Mouse (Mus musculus): ENCODE measurements at regions not wholly inside any gene's neighbourhood (a gene's known extent, or its start where the extent isn't known, plus 50 kb on each side); places are given as distances from the start of the nearest gene placed in this dataset.

- no peaks in the 10 kb centered on the region for H3K36me3 ChIP-seq (ENCODE audit: control insufficient read depth, insufficient read depth, low read length)
- peak overlapping the region; percentile 84 for H3K4me3 ChIP-seq (ENCODE audit: control insufficient read depth, low read depth, low read length)
- no peaks in the 10 kb centered on the region for H3K27me3 ChIP-seq (ENCODE audit: control insufficient read depth, insufficient read depth, low read length)
- peak overlapping the region; percentile 23; the same call in 1 of the 2 replicates for H3K27ac ChIP-seq (ENCODE audit: control insufficient read depth, insufficient read depth, low read depth, low read length)
- H3K4me1 ChIP-seq (ENCODE audit: control insufficient read depth, insufficient read depth, low read length), result peaks cover 19% of the 10 kb centered on the region
- no peak for TF ChIP-seq CTCF (IDR thresholded peaks at IDR 0.05; ENCODE audit: control insufficient read depth, insufficient read depth, insufficient replicate concordance, low read depth, low read length)
- no peak for TF ChIP-seq POLR2A (IDR thresholded peaks at IDR 0.05; ENCODE audit: control insufficient read depth, low read depth, low read length)
These were observed 60.6 kb downstream of the Irf2bpl start for GRCm38 (mm10) chr12:86823855-86824589.

DNA sequence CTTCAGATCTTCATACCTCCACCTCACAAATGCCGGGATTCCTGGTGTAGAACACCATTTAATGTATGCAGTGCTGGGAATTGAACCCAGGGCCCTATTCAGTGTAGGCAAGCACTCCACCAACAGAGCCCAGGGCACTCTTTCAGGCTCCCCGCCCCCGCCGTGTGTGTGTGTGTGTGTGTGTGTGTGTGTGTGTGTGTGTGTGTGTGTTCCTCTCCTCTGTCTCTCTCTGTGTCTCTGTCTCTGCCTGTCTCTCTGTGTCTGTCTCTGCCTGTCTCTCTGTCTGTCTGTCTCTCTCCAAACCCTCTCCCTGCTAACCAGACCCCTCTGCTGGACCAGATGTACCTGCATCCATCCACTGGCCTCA, 61.1 kb downstream of the Irf2bpl start:
- TF ChIP-seq CTCF (IDR thresholded peaks at IDR 0.05; ENCODE audit: control insufficient read depth, insufficient read depth, insufficient replicate concordance, low read depth, low read length) (no peak), POLR2A (IDR thresholded peaks at IDR 0.05; ENCODE audit: control insufficient read depth, low read depth, low read length) (no peak)
- Histone ChIP-seq H3K27ac (ENCODE audit: control insufficient read depth, insufficient read depth, low read depth, low read length) (no peak overlapping the region), H3K27me3 (ENCODE audit: control insufficient read depth, insufficient read depth, low read length) (no peaks in the 10 kb centered on the region), H3K4me3 (ENCODE audit: control insufficient read depth, low read depth, low read length) (peak overlapping the region; percentile 84), H3K36me3 (ENCODE audit: control insufficient read depth, insufficient read depth, low read length) (no peaks in the 10 kb centered on the region), H3K4me1 (ENCODE audit: control insufficient read depth, insufficient read depth, low read length) (peaks cover 19% of the 10 kb centered on the region)

DNA sequence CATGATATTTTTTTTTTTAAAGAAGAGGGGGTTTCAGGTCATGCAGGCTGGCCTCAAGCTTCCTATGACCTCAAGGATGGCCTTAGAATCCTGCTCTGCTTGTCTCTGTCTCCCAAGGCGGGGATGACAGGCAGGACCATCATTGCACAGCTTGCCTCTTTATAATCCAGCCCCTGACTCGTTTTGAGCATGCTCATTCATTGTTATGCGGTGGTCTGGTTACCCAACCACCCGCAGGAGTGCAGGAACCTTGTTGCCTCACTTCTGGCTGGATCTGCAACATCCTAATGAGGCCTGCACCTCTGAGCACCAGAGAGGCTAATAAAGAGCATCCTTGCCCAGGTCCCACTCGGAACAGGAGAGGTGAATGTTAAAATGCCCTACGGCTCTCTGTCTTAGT, 63.4 kb downstream of the Irf2bpl start:
- peaks cover 23% of the 10 kb centered on the region for H3K4me1 ChIP-seq (ENCODE audit: control insufficient read depth, insufficient read depth, low read length)

GRCm38 (mm10) chr12:86819568-86819967, 65.0 kb downstream of the Irf2bpl start:
- Histone ChIP-seq H3K27me3 (ENCODE audit: control insufficient read depth, insufficient read depth, low read length) (no peaks in the 10 kb centered on the region), H3K36me3 (ENCODE audit: control insufficient read depth, insufficient read depth, low read length) (no peaks in the 10 kb centered on the region), H3K27ac (ENCODE audit: control insufficient read depth, insufficient read depth, low read depth, low read length) (no peak overlapping the region), H3K4me1 (ENCODE audit: control insufficient read depth, insufficient read depth, low read length) (peaks cover 19% of the 10 kb centered on the region), H3K4me3 (ENCODE audit: control insufficient read depth, low read depth, low read length) (no peak overlapping the region)
- TF ChIP-seq POLR2A (IDR thresholded peaks at IDR 0.05; ENCODE audit: control insufficient read depth, low read depth, low read length) (no peak), CTCF (IDR thresholded peaks at IDR 0.05; ENCODE audit: control insufficient read depth, insufficient read depth, insufficient replicate concordance, low read depth, low read length) (no peak)

More for the DNA sequence above, 63.4 kb downstream of the Irf2bpl start:
- Histone ChIP-seq H3K36me3 (ENCODE audit: control insufficient read depth, insufficient read depth, low read length) (no peaks in the 10 kb centered on the region), H3K4me3 (ENCODE audit: control insufficient read depth, low read depth, low read length) (no peak overlapping the region), H3K27me3 (ENCODE audit: control insufficient read depth, insufficient read depth, low read length) (no peaks in the 10 kb centered on the region), H3K27ac (ENCODE audit: control insufficient read depth, insufficient read depth, low read depth, low read length) (no peak overlapping the region)
- no peak for TF ChIP-seq POLR2A (IDR thresholded peaks at IDR 0.05; ENCODE audit: control insufficient read depth, low read depth, low read length)
- no peak for TF ChIP-seq CTCF (IDR thresholded peaks at IDR 0.05; ENCODE audit: control insufficient read depth, insufficient read depth, insufficient replicate concordance, low read depth, low read length)

DNA sequence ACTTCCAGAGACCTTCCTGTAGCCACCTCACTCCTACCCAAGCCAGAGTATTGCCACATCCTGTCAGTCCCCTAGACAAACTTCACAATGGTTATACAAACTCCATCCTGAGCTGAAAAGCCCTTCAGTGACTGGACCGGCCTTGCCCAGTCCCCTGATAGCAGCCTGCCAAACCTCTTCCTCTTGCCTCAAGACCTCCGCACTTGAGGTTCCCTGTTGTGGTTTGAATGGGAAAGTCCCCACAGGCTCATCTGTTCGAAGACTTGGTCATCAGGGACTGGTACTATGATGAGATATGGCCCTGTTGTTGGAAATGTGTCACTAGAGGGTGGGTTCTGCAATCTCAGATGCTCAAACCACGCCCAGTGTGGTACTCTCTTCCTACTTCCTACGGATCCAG, 65.4 kb downstream of the Irf2bpl start:
- no peak for TF ChIP-seq POLR2A (IDR thresholded peaks at IDR 0.05; ENCODE audit: control insufficient read depth, low read depth, low read length)
- no peak for TF ChIP-seq CTCF (IDR thresholded peaks at IDR 0.05; ENCODE audit: control insufficient read depth, insufficient read depth, insufficient replicate concordance, low read depth, low read length)
- Histone ChIP-seq H3K27ac (ENCODE audit: control insufficient read depth, insufficient read depth, low read depth, low read length) (no peak overlapping the region), H3K27me3 (ENCODE audit: control insufficient read depth, insufficient read depth, low read length) (no peaks in the 10 kb centered on the region), H3K4me3 (ENCODE audit: control insufficient read depth, low read depth, low read length) (no peak overlapping the region), H3K4me1 (ENCODE audit: control insufficient read depth, insufficient read depth, low read length) (peaks cover 15% of the 10 kb centered on the region), H3K36me3 (ENCODE audit: control insufficient read depth, insufficient read depth, low read length) (no peaks in the 10 kb centered on the region)

GRCm38 (mm10) chr12:86818201-86818600, 66.4 kb downstream of the Irf2bpl start:
- Histone ChIP-seq H3K27ac (ENCODE audit: control insufficient read depth, insufficient read depth, low read depth, low read length) (no peak overlapping the region), H3K27me3 (ENCODE audit: control insufficient read depth, insufficient read depth, low read length) (no peaks in the 10 kb centered on the region), H3K4me3 (ENCODE audit: control insufficient read depth, low read depth, low read length) (no peak overlapping the region), H3K4me1 (ENCODE audit: control insufficient read depth, insufficient read depth, low read length) (peaks cover 6% of the 10 kb centered on the region; the same call in 1 of the 2 replicates), H3K36me3 (ENCODE audit: control insufficient read depth, insufficient read depth, low read length) (no peaks in the 10 kb centered on the region)
- TF ChIP-seq CTCF (IDR thresholded peaks at IDR 0.05; ENCODE audit: control insufficient read depth, insufficient read depth, insufficient replicate concordance, low read depth, low read length), result no peak
- no peak for TF ChIP-seq POLR2A (IDR thresholded peaks at IDR 0.05; ENCODE audit: control insufficient read depth, low read depth, low read length)

DNA sequence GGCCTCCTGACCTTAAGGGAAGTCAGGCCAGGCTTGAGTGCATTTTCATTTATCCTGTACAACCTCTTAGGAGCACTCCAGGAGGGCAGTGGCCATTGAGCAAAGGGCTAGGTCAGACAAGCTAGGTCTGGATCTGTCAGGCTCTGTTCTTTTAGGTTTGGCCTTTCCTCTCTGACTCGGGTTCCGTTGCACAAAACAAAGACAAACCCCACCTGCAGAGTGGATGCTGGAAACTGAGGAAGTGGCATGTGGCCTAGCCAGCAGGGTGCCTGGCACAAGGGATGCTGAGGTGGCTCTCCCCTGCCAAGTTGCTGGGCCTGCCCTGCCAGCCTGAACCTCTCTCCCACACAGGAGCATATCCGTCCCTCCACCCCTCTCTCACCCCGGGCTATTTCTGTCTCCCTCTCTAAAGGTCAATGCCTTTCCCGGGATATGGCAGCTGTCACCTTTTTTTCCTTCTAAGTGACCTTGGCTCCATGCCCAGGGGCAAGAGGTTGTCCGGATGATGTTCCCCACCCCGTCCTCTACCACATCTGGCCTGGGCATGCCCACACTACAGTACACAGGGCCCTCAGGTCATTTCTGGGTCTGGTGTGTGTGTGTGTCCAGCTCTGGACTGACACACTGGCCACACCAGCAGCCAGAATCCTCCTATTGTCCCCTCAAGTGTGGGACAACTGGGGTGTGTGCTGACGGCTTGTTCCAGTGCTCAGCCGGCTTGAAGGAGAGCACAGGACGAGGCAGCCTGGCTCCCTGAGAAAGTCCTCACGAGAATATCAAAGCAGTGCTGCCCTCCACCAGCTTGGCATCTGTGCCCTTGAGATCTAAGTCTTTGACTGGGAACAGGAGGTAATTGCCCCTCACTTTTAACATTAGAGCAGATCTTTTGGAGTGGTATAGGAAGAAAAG, 67.6 kb downstream of the Irf2bpl start:
- Histone ChIP-seq H3K36me3 (ENCODE audit: control insufficient read depth, insufficient read depth, low read length) (no peaks in the 10 kb centered on the region), H3K27ac (ENCODE audit: control insufficient read depth, insufficient read depth, low read depth, low read length) (no peak overlapping the region; the same call in 1 of the 2 replicates), H3K4me1 (ENCODE audit: control insufficient read depth, insufficient read depth, low read length) (peaks cover 6% of the 10 kb centered on the region; the same call in 1 of the 2 replicates), H3K4me3 (ENCODE audit: control insufficient read depth, low read depth, low read length) (no peak overlapping the region), H3K27me3 (ENCODE audit: control insufficient read depth, insufficient read depth, low read length) (no peaks in the 10 kb centered on the region)
- no peak for TF ChIP-seq CTCF (IDR thresholded peaks at IDR 0.05; ENCODE audit: control insufficient read depth, insufficient read depth, insufficient replicate concordance, low read depth, low read length)
- no peak for TF ChIP-seq POLR2A (IDR thresholded peaks at IDR 0.05; ENCODE audit: control insufficient read depth, low read depth, low read length)

Data from testis, adult 2 months (tissue).